Mouse (Mus musculus) forebrain, embryonic 13.5 days (tissue): ENCODE measurements around the gene Gch1. TPM values are rescaled to one million over a fixed set of nuclear protein-coding genes. Genes with fewer than 3 reads are reported as not detected.

Experiments
- ATAC-seq: fragments of 200-750 bp; cut with Nextera tagmentation; 2 replicates; pipeline ENCODE4 v1.8.0; 2017
- H3K27ac ChIP-seq: fragments of 300-500 bp; sonication (generic); 2 replicates; pipeline ENCODE4 v1.5.1; 2015; ENCODE audit warnings: inconsistent platforms, mild to moderate bottlenecking, moderate library complexity
- H3K27me3 ChIP-seq: fragments of 300-500 bp; sonication (generic); 2 replicates; pipeline ENCODE4 v1.6.1; 2015; ENCODE audit warnings: mild to moderate bottlenecking, inconsistent platforms
- H3K36me3 ChIP-seq: fragments of 300-500 bp; sonication (generic); 2 replicates; pipeline ENCODE4 v1.6.1; 2015; ENCODE audit warnings: mild to moderate bottlenecking, inconsistent platforms; ENCODE audit not compliant: poor library complexity, severe bottlenecking
- H3K4me1 ChIP-seq: fragments of 300-500 bp; sonication (generic); 2 replicates; pipeline ENCODE4 v1.6.1; 2015; ENCODE audit warnings: inconsistent platforms
- H3K4me2 ChIP-seq: fragments of 300-500 bp; sonication (generic); 2 replicates; pipeline ENCODE4 v1.6.1; 2015; ENCODE audit warnings: inconsistent platforms, mild to moderate bottlenecking, moderate library complexity
- H3K4me3 ChIP-seq: fragments of 300-500 bp; sonication (generic); 2 replicates; pipeline ENCODE4 v1.5.1; 2015; ENCODE audit warnings: mild to moderate bottlenecking, inconsistent platforms
- H3K9ac ChIP-seq: fragments of 300-500 bp; sonication (generic); 2 replicates; pipeline ENCODE4 v1.6.1; 2015; ENCODE audit warnings: mild to moderate bottlenecking, inconsistent platforms
- H3K9me3 ChIP-seq: fragments of 300-500 bp; sonication (generic); replicated peaks from 2 replicates; pipeline ENCODE4 v1.6.1; 2016; ENCODE audit warnings: inconsistent platforms
- WGBS: fragments of 180-500 bp; shearing (Covaris S2); methylation state at CpG from one replicate; pipeline ENCODE4 v1.1.7; 2015; 5-methylcytosine and 5-hydroxymethylcytosine counted together
- polyA plus RNA-seq: library from polyadenylated mRNA; unstranded; fragments of >200 nt; fragmentation: Nextera tagmentation; extraction: Ambion mirVana; gene quantifications from 2 replicates; pipeline ENCODE4 v1.2.1, GENCODE M21; 2015

Gene Gch1
- polyA plus RNA-seq, 1 experiment from 2014 or later, result 1.4 TPM

DNA sequence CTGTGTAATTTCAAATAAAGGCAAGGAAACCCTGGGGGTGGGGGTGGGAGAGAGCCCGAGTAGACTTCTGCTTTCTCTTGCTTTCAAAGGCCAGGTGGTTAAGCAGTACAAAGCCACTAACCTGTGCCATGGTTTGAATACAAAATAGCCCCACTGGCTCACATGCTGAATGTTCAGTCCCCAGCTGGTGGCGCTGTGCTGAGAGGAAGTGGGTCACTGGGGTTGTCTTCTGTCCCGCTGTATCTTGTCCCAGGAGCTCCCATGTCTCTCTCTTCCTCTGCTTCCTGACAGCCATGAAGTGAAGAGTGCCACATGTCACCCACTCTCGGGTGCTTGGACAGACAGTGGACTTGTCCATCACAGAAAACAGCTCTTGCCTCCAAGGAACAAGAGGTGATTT, 4.9 kb upstream of the Gch1 start:
- 36% methylated on average over 4 of the region's 4 CpGs for WGBS
- Histone ChIP-seq H3K9me3 (no peaks in the 10 kb centered on the region), H3K36me3 (no peaks in the 10 kb centered on the region)

DNA sequence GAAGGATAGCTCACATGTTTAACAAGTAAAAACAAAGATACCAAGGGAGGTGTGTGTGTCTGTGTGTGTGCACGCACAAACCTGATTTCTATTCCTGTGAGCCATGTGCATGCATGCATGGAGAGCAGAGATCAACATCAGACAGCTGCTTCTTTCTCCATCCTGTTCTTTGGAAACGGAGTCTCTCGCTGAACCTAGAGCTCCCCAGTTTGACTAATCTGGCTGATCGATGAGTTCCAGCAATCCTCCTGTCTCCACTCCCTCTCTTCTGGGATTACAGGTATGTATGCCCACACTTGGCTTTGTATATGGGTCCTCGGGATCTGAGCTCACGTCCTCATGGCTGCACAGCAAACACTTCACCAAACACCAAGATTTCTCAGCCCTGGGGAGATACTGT, 4.3 kb upstream of the Gch1 start:
- Histone ChIP-seq H3K4me3 (no peak overlapping the region), H3K9ac (no peak overlapping the region), H3K4me1 (peaks cover 4% of the 10 kb centered on the region), H3K4me2 (no peak overlapping the region), H3K27ac (no peak overlapping the region), H3K36me3 (no peaks in the 10 kb centered on the region), H3K9me3 (no peaks in the 10 kb centered on the region), H3K27me3 (peaks cover 8% of the 10 kb centered on the region)
- 86% methylated on average over 6 of the region's 6 CpGs for WGBS
- ATAC-seq, result no peak

More for the DNA sequence above, 4.9 kb upstream of the Gch1 start:
- H3K9ac ChIP-seq, result no peak overlapping the region
- H3K4me1 ChIP-seq, result no peaks in the 10 kb centered on the region
- H3K4me2 ChIP-seq, result no peak overlapping the region
- no peak overlapping the region for H3K27ac ChIP-seq
- no peak for ATAC-seq
- no peak overlapping the region for H3K4me3 ChIP-seq
- peaks cover 4% of the 10 kb centered on the region; the same call in 1 of the 2 replicates for H3K27me3 ChIP-seq

DNA sequence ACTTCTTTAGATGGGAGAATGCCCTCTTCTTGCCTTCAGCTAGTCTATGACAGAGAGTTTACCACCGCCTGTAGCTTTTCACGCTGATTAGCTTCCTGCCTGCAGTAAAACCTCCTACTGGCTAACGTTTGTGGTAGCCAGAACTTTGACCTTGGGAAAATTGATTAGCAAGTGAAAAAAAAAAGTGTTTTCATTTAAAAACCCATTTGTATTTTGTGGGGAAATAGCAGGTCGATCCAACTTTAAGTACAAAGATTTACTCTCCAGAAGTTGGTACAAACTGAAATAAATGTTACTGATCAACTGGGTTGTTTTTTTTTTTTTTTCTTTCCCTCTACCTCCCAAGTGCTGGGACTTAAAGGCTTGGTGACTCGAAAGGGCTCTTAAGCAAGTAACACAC, 2.6 kb upstream of the Gch1 start:
- ATAC-seq, result no peak
- 61% methylated on average over 5 of the region's 5 CpGs for WGBS

GRCm38 (mm10) chr14:47190626-47191025, 1.4 kb upstream of the Gch1 start:
- Histone ChIP-seq H3K4me3 (no peak overlapping the region), H3K27me3 (peaks cover 23% of the 10 kb centered on the region), H3K36me3 (no peaks in the 10 kb centered on the region), H3K4me1 (peaks cover 6% of the 10 kb centered on the region), H3K4me2 (no peak overlapping the region), H3K9me3 (no peaks in the 10 kb centered on the region), H3K27ac (no peak overlapping the region), H3K9ac (no peak overlapping the region)
- ATAC-seq, result no peak
- 77% methylated on average over 4 of the region's 4 CpGs for WGBS

More for the DNA sequence above, 2.6 kb upstream of the Gch1 start:
- no peaks in the 10 kb centered on the region for H3K36me3 ChIP-seq
- H3K4me3 ChIP-seq, result no peak overlapping the region
- peaks cover 23% of the 10 kb centered on the region for H3K27me3 ChIP-seq
- H3K4me2 ChIP-seq, result no peak overlapping the region
- H3K4me1 ChIP-seq, result peaks cover 6% of the 10 kb centered on the region
- H3K27ac ChIP-seq, result no peak overlapping the region
- H3K9ac ChIP-seq, result no peak overlapping the region
- H3K9me3 ChIP-seq, result no peaks in the 10 kb centered on the region

DNA sequence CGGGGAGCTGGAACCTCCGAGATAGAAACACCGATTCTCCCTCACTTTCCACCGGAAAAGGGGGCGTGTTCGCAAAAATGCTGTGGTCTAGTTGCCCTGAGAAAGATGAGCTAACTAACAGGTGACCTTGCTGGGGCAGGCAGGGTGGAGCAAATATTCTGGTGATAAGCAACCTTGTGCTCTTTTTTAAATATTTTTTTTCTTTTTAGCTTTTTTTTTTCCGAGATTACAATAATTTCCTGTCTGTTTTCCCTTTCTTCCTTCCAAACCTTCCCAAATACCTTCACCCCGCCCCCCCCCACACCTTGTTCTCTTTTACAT, 382 bp upstream of the Gch1 start:
- Histone ChIP-seq H3K4me3 (peak overlapping the region; percentile 63), H3K27ac (no peak overlapping the region), H3K9ac (peak overlapping the region; percentile 68; the same call in 1 of the 2 replicates), H3K9me3 (no peaks in the 10 kb centered on the region), H3K4me2 (peak overlapping the region; percentile 99), H3K4me1 (peaks cover 6% of the 10 kb centered on the region), H3K27me3 (peaks cover 23% of the 10 kb centered on the region), H3K36me3 (no peaks in the 10 kb centered on the region)
- no peak for ATAC-seq
- WGBS, result 14% methylated on average over 8 of the region's 8 CpGs

DNA sequence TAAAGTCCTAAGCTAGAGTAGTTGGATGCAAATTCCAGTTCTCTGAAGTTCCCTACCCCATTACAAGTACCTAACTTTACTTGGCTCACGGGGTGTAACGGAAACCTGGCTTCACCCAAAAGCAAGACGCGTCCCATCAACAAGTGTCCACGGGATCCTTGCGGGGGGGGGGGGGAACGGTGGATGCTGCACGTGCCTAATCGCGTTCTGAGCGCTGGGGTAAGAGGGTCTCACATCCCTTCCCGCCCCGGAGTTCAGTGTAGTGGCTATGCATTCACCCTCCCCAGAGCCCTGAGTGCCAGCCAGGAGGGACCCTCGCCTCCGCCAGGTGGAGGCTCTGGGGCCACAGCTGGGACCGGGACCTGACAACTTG, 752 bp downstream of the Gch1 start:
- Histone ChIP-seq H3K4me3 (peak overlapping the region; percentile 63), H3K4me1 (peaks cover 6% of the 10 kb centered on the region), H3K4me2 (peak overlapping the region; percentile 99), H3K36me3 (no peaks in the 10 kb centered on the region), H3K9ac (peak overlapping the region; percentile 68), H3K9me3 (no peaks in the 10 kb centered on the region), H3K27ac (no peak overlapping the region), H3K27me3 (peaks cover 23% of the 10 kb centered on the region)
- 2% methylated on average over 16 of the region's 16 CpGs for WGBS
- ATAC-seq, result peak; percentile 40; the same call in 1 of the 2 replicates

- Histone ChIP-seq H3K4me1 (peaks cover 6% of the 10 kb centered on the region), H3K4me3 (no peak overlapping the region), H3K4me2 (peak overlapping the region; percentile 99; the same call in 1 of the 2 replicates), H3K36me3 (no peaks in the 10 kb centered on the region), H3K9me3 (no peaks in the 10 kb centered on the region), H3K27me3 (peaks cover 23% of the 10 kb centered on the region), H3K9ac (no peak overlapping the region), H3K27ac (no peak overlapping the region)
- no peak for ATAC-seq
- 29% methylated on average over 12 of the region's 12 CpGs for WGBS
Measured at GRCm38 (mm10) chr14:47187666-47188360, 1.4 kb downstream of the Gch1 start.

- Histone ChIP-seq H3K9ac (no peak overlapping the region), H3K27ac (no peak overlapping the region), H3K9me3 (no peaks in the 10 kb centered on the region), H3K27me3 (peaks cover 23% of the 10 kb centered on the region), H3K4me3 (no peak overlapping the region), H3K4me1 (peaks cover 6% of the 10 kb centered on the region), H3K36me3 (no peaks in the 10 kb centered on the region), H3K4me2 (no peak overlapping the region)
- WGBS, result 24% methylated on average over 1 of the region's 1 CpGs
- ATAC-seq, result no peak
Measured at GRCm38 (mm10) chr14:47187261-47187660, 2.0 kb downstream of the Gch1 start.

DNA sequence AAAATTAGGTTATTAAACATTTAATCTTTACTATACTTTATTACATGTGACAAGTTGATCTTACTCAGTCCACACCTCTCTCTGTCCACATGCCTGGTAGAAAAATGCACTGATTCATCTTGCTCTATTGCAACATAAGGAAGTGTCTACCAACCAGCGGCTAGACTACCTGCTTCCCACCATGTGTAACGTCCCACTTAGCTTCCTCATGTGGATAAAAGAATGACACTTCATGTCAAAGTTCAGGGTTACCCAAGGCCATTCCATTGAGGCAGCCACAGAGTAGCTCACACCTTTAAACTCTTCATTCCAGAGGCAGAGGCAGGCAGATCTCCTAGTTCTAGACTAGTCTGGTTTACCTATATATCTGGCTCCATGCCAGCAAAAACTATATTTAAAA, 2.7 kb downstream of the Gch1 start:
- no peak overlapping the region for H3K4me3 ChIP-seq
- no peaks in the 10 kb centered on the region for H3K36me3 ChIP-seq
- no peak for ATAC-seq
- H3K27me3 ChIP-seq, result peaks cover 23% of the 10 kb centered on the region
- WGBS, result 82% methylated on average over 2 of the region's 2 CpGs
- H3K9ac ChIP-seq, result no peak overlapping the region
- no peaks in the 10 kb centered on the region for H3K9me3 ChIP-seq
- H3K27ac ChIP-seq, result no peak overlapping the region
- H3K4me2 ChIP-seq, result no peak overlapping the region
- H3K4me1 ChIP-seq, result peaks cover 11% of the 10 kb centered on the region

DNA sequence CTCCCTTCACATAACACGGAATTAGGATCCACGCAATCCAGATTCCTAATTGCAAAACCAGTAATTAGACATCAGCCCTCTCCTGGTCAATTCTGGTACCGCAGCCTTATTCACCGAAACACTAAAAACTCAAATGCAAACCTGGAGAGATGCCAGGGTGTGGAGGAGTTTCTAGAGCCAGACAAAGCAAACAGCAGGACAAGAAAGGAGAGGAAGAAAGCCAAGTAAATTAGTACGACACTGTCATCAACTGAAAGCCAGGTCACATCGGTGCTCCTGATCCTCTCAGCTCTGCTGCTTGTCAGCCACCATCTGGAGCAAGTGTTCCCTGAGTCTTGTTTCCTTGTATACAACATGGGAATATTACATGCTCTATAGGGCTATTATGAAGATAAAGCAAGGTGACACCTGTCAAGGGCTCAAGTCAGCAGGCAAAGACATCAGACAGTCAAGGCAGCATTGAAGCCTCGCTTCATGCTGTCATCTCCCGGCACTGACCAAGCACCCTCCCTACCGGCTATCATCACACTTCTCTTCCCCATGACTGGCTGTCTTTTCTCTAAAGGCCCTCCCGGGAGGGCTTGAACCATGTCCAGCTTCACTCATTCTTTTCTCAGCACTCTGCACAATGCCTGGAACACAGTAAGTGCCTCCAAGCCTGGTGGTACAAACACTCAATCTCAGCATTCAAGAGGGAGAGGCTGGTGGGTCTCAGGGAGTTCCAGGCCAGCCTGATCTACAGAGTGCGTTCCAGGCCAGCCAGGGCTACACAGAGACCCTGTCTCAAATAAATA, 7.5 kb downstream of the Gch1 start:
- Histone ChIP-seq H3K27me3 (no peaks in the 10 kb centered on the region), H3K27ac (no peak overlapping the region), H3K4me2 (no peak overlapping the region), H3K36me3 (no peaks in the 10 kb centered on the region), H3K9me3 (no peaks in the 10 kb centered on the region), H3K4me3 (no peak overlapping the region), H3K4me1 (peaks cover 5% of the 10 kb centered on the region; the same call in 1 of the 2 replicates), H3K9ac (no peak overlapping the region)
- ATAC-seq, result 0 out of 2 replicates have a peak, but pooled peaks have one; percentile 30
- WGBS, result 47% methylated on average over 11 of the region's 11 CpGs

DNA sequence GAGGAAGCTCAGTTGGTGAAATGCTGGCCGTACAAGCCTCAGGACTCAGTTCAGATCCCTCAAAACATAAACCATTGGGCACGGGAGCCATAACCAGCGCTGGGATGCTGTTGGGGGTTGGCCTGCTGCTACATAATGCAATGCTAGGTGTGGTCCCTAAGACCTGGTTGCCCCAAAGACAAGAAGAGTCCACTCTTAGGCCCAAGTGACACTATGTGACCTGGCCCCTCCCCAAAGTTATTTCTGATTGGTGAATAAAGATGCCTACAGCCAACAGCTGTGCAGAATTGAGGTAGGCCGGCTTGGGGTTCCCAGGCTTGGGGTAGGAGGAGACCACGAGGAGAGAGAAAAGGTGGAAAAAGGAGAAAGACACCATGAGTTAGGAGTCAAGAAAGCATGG, 10.4 kb downstream of the Gch1 start:
- no peak for ATAC-seq

GRCm38 (mm10) chr14:47177846-47178414, 11.3 kb downstream of the Gch1 start:
- 69% methylated on average over 13 of the region's 13 CpGs for WGBS
- Histone ChIP-seq H3K9ac (no peak overlapping the region), H3K9me3 (no peaks in the 10 kb centered on the region), H3K4me1 (peaks cover 5% of the 10 kb centered on the region; the same call in 1 of the 2 replicates), H3K36me3 (no peaks in the 10 kb centered on the region), H3K27ac (no peak overlapping the region), H3K4me2 (no peak overlapping the region), H3K4me3 (no peak overlapping the region), H3K27me3 (no peaks in the 10 kb centered on the region)
- ATAC-seq, result no peak

More for the DNA sequence above, 10.4 kb downstream of the Gch1 start:
- Histone ChIP-seq H3K4me2 (no peak overlapping the region), H3K9me3 (no peaks in the 10 kb centered on the region), H3K9ac (no peak overlapping the region), H3K27me3 (no peaks in the 10 kb centered on the region), H3K4me3 (no peak overlapping the region), H3K4me1 (peaks cover 5% of the 10 kb centered on the region; the same call in 1 of the 2 replicates), H3K27ac (no peak overlapping the region), H3K36me3 (no peaks in the 10 kb centered on the region)
- 93% methylated on average over 5 of the region's 5 CpGs for WGBS
